Mouse (Mus musculus) lung, postnatal 14 days (tissue): ENCODE results near the gene Cntn5.

Experiments
- DNase-seq: peaks from one replicate; pipeline ENCODE4 v3.0.0; 2021

Gene Cntn5

GRCm38 (mm10) chr9:9653463-9653862, 1251.1 kb downstream of the Cntn5 start:
- no peak for DNase-seq

- no peak for DNase-seq
Observed at GRCm38 (mm10) chr9:9647361-9647760, 1257.2 kb downstream of the Cntn5 start.

GRCm38 (mm10) chr9:9646276-9646675, 1258.3 kb downstream of the Cntn5 start:
- no peak for DNase-seq
